Mouse (Mus musculus) liver, adult (tissue): Measurements from ENCODE around the gene Cyth1.

Experiments
- GATA4 ChIP-seq: IDR thresholded peaks from 2 replicates; pipeline ENCODE4 v1.6.1; 2014; ENCODE audit warnings: mild to moderate bottlenecking, low read length; ENCODE audit not compliant: insufficient replicate concordance

Cyth1 gene

GRCm38 (mm10) chr11:118101133-118101532, 147.3 kb downstream of the Cyth1 start:
- no peak for TF ChIP-seq GATA4

- TF ChIP-seq GATA4, result peak; percentile 95
Measured at GRCm38 (mm10) chr11:118096736-118097135, 151.7 kb downstream of the Cyth1 start.

DNA sequence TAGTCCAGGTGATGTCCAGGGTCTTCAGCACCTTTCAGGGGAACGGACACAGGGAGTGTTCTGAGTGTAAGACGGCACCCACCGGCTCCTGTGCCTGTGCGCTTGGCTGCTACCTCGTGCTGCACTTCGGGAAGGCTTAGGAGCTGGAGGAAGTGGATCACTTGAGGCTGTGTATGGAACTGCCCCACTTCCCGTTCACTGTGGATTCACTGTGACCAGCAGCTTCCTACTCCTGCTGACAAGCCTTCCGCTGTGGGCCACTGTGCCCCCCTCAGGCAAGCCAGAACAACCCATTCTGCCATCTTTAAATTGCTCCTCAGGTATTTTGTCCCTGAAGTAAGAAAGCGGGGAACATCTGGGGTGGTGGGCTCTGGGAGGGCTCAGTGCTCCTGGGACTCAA, 153.4 kb downstream of the Cyth1 start:
- no peak for TF ChIP-seq GATA4

DNA sequence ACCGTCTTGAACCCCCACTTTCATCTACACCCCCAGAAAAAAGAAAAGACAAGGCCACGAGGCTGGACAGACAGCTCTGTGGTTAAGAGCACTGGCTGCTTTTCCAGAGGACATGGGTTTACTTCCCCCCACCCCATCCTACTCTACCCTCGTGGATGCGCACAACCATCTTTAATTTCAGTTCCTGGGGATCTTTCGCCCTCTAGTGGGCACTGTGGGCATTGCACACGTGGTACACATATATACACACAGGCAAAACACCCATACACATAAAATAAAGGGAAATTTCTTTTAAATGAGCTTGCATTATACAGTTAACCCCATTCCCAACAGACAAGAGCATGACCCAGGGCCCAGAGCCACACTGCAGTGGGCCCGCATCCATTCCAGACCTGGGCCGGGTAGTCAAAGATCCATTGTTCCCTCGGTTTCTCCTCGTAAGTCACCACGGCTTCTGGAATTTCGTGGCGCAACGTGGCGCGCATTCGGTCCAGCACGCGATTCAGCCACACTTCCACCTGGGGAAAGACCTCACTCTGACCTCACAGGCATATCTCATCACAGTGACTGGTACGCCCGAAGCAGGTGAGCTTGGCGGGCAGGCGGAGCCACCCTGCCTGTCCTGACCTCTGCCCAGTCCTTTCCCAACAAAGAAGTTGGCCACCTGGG, 157.3 kb downstream of the Cyth1 start:
- TF ChIP-seq GATA4, result no peak

DNA sequence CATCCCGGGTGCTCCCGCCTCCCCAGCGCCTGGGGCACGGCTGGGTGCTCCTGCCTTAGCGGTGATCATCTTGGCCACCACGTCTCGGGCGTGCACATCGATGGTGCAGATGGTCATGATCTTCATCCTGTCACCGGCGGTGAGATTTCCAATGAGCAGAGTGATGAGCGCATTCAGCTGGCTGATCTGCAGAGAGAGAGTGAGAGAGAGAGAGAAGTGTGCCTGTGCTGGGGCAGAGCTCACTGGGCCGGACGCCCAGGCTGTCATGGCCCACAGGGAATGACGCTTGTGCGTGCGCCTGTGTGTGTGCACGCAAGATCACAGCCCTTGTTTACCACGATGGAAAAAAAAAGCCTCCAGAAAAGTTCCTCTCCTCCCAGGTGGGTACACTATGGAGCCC, 159.5 kb downstream of the Cyth1 start:
- no peak for TF ChIP-seq GATA4

DNA sequence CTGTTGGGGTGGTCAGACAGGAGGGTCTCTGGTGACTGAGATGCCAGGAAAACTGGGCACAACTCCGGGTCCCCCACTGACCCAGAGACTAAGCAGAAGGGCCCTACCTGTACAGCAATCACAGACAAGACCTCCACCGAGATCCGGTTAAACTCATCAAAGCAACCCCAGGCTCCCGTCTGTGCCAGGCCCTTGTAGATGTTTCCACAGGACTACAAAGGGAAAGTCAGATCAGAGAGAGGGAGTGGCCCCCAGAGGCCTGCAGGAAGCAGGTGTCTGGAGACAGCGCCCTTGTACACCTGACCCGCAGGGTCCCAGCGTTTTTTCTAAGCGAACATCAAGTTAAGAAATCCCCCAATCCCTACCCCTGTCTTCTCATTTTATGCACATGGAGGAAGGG, 162.4 kb downstream of the Cyth1 start:
- TF ChIP-seq GATA4, result no peak

DNA sequence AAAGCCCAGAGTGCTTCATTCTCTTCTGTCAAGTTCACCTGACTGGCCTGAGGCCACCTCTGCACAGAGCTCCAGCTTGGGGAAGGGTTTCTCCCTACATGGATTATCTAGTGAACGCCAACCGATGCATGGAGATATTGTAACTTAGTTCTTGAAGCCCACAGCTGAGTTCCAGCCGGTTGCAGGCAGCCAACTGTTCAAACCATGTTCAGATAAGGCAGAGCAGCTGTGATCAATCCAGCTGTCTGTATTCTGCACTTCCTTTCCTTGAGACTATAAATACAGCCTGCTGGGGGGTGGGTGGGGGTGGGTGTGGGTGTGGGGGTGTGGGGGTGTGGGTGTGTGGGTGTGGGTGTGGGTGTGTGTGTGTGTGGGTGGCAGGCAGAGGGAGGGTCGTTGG, 163.2 kb downstream of the Cyth1 start:
- TF ChIP-seq GATA4, result no peak

GRCm38 (mm10) chr11:118084266-118084665, 164.1 kb downstream of the Cyth1 start:
- no peak for TF ChIP-seq GATA4

GRCm38 (mm10) chr11:118083811-118084210, 164.6 kb downstream of the Cyth1 start:
- no peak for TF ChIP-seq GATA4

DNA sequence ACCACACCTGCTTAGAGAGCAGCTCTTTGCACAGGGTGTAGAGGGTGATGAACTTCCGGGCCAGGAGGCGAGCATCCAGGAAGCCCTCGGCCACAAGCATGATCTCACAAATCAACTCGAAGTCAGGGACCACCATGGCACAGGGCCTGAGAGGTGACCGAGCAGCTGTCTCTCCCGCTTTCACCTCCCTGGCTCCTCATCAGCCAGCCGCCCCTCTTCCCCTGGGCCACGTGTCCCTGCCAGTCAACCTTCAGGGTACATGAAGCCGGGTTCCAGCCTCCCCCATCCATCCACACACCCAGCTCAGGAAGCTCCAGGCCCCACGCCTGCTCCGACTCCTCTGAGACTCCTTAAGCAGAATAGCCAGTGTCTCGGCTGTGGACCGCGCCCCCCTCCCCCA, 166.1 kb downstream of the Cyth1 start:
- no peak for TF ChIP-seq GATA4
